Mouse (Mus musculus) neutrophil, adult 59 days (primary cell): ENCODE results near the gene Hist1h4n. TPM values are rescaled to one million over a fixed set of nuclear protein-coding genes. Genes with fewer than 3 reads are reported as not detected.

ENCODE experiments used
- total RNA-seq, 2 experiments: library from RNA; stranded (reverse); gene quantifications; 1 replicate in 1 of 2; 2 replicates in 1 of 2; pipeline ENCODE4 v1.2.4; 2023

Gene Hist1h4n
- 100 to 1,000 TPM; 891 to 923 TPM for total RNA-seq

DNA sequence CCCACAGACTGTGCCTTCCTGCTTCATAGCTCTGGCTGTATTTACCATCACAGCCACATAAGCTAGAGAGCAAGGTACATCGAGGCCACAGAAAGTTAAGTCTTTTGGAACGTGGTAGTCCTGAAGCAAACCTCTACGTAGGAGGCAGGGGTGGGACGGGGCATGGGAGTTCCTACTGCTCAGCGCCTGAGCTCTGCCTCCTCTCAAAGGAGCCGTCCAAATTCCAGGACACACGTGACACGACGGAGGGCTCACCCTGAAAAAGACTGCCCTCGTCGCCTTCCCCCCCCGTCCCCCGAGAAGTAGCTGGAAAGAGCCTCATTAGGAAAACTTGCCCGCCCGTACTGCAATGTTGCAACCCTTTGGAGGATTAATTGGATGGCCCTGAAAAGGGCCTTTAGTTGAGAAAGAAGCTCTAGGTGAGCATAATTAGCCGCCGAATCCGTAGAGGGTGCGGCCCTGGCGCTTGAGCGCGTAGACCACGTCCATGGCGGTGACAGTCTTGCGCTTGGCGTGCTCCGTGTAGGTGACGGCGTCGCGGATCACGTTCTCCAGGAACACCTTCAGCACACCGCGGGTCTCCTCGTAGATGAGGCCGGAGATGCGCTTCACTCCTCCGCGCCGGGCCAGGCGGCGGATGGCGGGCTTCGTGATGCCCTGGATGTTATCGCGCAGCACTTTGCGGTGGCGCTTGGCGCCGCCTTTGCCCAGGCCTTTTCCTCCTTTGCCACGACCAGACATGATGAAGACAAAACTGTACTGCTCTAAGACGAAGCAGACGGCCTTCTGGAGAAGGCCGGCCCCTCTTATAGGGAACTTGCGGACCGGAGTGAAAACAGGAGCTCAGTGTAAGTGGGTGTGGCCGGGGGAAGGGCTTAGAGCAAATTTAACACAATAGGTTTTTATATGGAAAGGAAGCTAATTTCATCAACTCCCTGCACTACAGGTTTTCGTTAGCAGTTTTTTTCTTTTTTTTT lies at the start of gene Hist1h4n:
TSS of gene Hist1h4n (minus strand) at position 779 of the 977 bp plus-strand sequence.

DNA sequence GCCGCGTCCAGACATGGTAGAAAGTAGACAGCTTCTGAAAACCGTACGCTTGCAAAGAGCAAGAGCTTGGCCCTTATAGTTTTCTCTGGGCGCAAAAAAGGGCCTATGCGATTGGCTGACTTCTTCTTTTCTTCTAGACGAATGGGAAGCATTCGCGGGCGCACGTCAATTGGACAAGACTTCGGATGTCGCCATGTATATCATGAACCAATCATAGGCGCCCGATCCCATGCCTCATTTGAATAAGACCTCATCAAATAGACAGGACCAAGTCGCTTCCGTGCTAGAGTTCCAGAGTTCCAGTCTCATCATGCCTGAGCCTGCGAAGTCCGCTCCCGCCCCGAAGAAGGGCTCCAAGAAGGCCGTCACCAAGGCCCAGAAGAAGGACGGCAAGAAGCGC lies 1.5 kb upstream of the Hist1h4n start, which contains the start of the genes Hist1h2ap and Hist1h2br:
TSS of gene Hist1h2ap (minus strand) at position 47 of the 400 bp plus-strand sequence.
TSS of gene Hist1h2br (plus strand) at position 283 of the 400 bp plus-strand sequence.

DNA sequence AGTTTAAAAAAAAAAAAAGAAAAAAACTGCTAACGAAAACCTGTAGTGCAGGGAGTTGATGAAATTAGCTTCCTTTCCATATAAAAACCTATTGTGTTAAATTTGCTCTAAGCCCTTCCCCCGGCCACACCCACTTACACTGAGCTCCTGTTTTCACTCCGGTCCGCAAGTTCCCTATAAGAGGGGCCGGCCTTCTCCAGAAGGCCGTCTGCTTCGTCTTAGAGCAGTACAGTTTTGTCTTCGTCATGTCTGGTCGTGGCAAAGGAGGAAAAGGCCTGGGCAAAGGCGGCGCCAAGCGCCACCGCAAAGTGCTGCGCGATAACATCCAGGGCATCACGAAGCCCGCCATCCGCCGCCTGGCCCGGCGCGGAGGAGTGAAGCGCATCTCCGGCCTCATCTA lies 20.5 kb downstream of the Hist1h4n start, which contains the start of gene Hist1h4m:
TSS of gene Hist1h4m (plus strand) at position 208 of the 400 bp plus-strand sequence.

DNA sequence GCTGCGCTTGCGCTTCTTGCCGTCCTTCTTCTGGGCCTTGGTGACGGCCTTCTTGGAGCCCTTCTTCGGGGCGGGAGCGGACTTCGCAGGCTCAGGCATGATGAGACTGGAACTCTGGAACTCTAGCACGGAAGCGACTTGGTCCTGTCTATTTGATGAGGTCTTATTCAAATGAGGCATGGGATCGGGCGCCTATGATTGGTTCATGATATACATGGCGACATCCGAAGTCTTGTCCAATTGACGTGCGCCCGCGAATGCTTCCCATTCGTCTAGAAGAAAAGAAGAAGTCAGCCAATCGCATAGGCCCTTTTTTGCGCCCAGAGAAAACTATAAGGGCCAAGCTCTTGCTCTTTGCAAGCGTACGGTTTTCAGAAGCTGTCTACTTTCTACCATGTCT lies 21.9 kb downstream of the Hist1h4n start, which contains the start of the genes Hist1h2bq and Hist1h2ao:
TSS of gene Hist1h2bq (minus strand) at position 125 of the 400 bp plus-strand sequence.
TSS of gene Hist1h2ao (plus strand) at position 393 of the 400 bp plus-strand sequence.

DNA sequence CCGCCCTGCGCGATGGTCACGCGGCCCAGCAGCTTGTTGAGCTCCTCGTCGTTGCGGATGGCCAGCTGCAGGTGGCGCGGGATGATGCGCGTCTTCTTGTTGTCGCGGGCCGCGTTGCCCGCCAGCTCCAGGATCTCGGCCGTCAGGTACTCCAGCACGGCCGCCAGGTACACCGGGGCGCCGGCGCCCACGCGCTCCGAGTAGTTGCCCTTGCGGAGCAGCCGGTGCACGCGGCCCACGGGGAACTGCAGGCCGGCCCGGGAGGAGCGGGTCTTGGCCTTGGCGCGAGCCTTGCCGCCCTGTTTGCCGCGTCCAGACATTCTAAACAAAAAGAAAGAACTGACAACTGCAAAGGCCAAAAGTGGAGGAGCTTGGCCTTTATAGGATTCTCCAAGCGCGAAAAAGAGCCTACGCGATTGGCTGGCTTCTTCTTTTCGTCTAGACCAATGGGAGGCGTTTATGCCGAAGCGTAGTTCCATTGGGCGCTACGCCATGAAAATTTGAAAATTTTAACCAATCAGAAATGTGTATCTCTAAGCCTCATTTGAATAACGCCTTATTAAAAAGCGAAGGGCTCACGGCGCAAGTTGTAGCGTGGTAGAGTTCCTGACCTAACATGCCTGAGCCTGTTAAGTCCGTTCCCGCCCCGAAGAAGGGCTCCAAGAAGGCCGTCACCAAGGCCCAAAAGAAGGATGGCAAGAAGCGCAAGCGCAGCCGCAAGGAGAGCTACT lies 44.9 kb downstream of the Hist1h4n start, which contains the start of the genes Hist1h2an and Hist1h2bp:
TSS of gene Hist1h2an (minus strand) at position 320 of the 731 bp plus-strand sequence.
TSS of gene Hist1h2bp (plus strand) at position 563 of the 731 bp plus-strand sequence.

DNA sequence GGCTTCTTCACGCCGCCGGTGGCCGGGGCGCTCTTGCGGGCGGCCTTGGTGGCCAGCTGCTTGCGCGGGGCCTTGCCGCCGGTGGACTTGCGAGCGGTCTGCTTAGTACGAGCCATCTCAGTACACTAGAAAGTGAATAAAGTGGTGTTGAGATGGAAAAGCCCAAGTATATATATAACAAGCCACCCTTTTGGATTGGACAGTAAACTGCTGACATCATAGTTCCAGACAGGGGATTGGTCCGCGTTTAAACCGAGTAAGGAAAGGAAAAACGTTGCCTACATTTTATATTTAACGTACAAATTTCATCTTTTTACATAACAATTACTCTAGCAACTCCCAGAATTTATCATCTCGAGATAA lies 48.8 kb downstream of the Hist1h4n start, which contains the start of gene Hist1h3i:
TSS of gene Hist1h3i (minus strand) at position 116 of the 363 bp plus-strand sequence.

Other genes with a start within 250 kb of the Hist1h4n start
- gene Olfr1362, start 218.2 kb downstream of the Hist1h4n start, total RNA-seq = not detected
- gene Olfr11, start 189.7 kb downstream of the Hist1h4n start, total RNA-seq = not detected
- gene Olfr1361, start 168.8 kb downstream of the Hist1h4n start, total RNA-seq = not detected
- not detected for gene Olfr1360, start 154.8 kb downstream of the Hist1h4n start, total RNA-seq
- not detected for gene Olfr1359, start 134.1 kb downstream of the Hist1h4n start, total RNA-seq
- gene Hist1h2bl, start 116.1 kb downstream of the Hist1h4n start, total RNA-seq = 1,000 to 10,000 TPM; 1,007 to 1,037 TPM
- 100 to 1,000 TPM; 322 to 368 TPM for gene Hist1h2ai, start 115.8 kb downstream of the Hist1h4n start, total RNA-seq
- gene Hist1h3h, start 114.5 kb downstream of the Hist1h4n start, total RNA-seq = 1,000 to 10,000 TPM; 1,636 to 1,682 TPM
- 100 to 1,000 TPM; 245 to 302 TPM for gene Hist1h2bm, start 110.2 kb downstream of the Hist1h4n start, total RNA-seq
- gene Hist1h4j, start 97.1 kb downstream of the Hist1h4n start, total RNA-seq = 100 to 1,000 TPM; 162 to 165 TPM
- 1,000 to 10,000 TPM; 2,386 to 2,430 TPM for gene Hist1h4k, start 81.7 kb downstream of the Hist1h4n start, total RNA-seq
- 100 to 1,000 TPM; 426 to 441 TPM for gene Hist1h2ak, start 78.4 kb downstream of the Hist1h4n start, total RNA-seq
- gene Hist1h2bn, start 78.1 kb downstream of the Hist1h4n start, total RNA-seq = 100 to 1,000 TPM; 695 to 749 TPM
- gene Hist1h1b, start 51.6 kb downstream of the Hist1h4n start, total RNA-seq = 100 to 1,000 TPM; 583 to 676 TPM
- 1,000 to 10,000 TPM; 1,324 to 1,491 TPM for gene Hist1h3i, start 48.8 kb downstream of the Hist1h4n start, total RNA-seq
- 100 to 1,000 TPM; 204 to 209 TPM for gene Hist1h2an, start 45.0 kb downstream of the Hist1h4n start, total RNA-seq
- 100 to 1,000 TPM; 485 to 544 TPM for gene Hist1h2bp, start 44.7 kb downstream of the Hist1h4n start, total RNA-seq
- 1,000 to 10,000 TPM; 1,192 to 1,249 TPM for gene Hist1h2bq, start 22.0 kb downstream of the Hist1h4n start, total RNA-seq
- 1,000 to 10,000 TPM; 2,019 to 2,366 TPM for gene Hist1h2ao, start 21.7 kb downstream of the Hist1h4n start, total RNA-seq
- gene Hist1h4m, start 20.4 kb downstream of the Hist1h4n start, total RNA-seq = 1,000 to 10,000 TPM; 1,248 to 1,288 TPM
- gene Hist1h2ap, start 1.3 kb upstream of the Hist1h4n start, total RNA-seq = 100 to 1,000 TPM; 561 to 647 TPM
- 1,000 to 10,000 TPM; 1,178 to 1,241 TPM for gene Hist1h2br, start 1.5 kb upstream of the Hist1h4n start, total RNA-seq
- gene Zfp184, start 112.9 kb upstream of the Hist1h4n start, total RNA-seq = under 1 TPM; 0.69 to 0.84 TPM
- gene Pom121l2, start 149.0 kb upstream of the Hist1h4n start, total RNA-seq = not detected
- 1 to 10 TPM; 2.3 to 2.7 TPM for gene Prss16, start 177.5 kb upstream of the Hist1h4n start, total RNA-seq
- gene Hist1h2ah, start 203.4 kb upstream of the Hist1h4n start, total RNA-seq = 100 to 1,000 TPM; 377 to 380 TPM
- gene Hist1h2bk, start 203.7 kb upstream of the Hist1h4n start, total RNA-seq = 1,000 to 10,000 TPM; 1,315 to 1,407 TPM
- gene Hist1h4i, start 209.2 kb upstream of the Hist1h4n start, total RNA-seq = 100 to 1,000 TPM; 483 to 504 TPM
- gene Hist1h2ag, start 210.7 kb upstream of the Hist1h4n start, total RNA-seq = 1,000 to 10,000 TPM in 1 of 2 experiments, 100 to 1,000 TPM in 1; 911 to 1,015 TPM
- gene Hist1h2bj, start 211.0 kb upstream of the Hist1h4n start, total RNA-seq = 1,000 to 10,000 TPM in 1 of 2 experiments, 100 to 1,000 TPM in 1; 957 to 1,065 TPM